Mouse (Mus musculus): ENCODE data around the gene Abcc10. TPM values are rescaled to one million over a fixed set of nuclear protein-coding genes. Genes with fewer than 3 reads are reported as not detected.
A peak's percentile ranks its signal among the peaks of the same experiment; 100 is the strongest.

Abcc10 gene
- 6.4 and 13.4 TPM in 2 replicates for polyA plus RNA-seq (2012; ENCODE audit: insufficient read depth, low replicate concordance)

GRCm38 (mm10) chr17:46327906-46328534 is at the start of gene Abcc10:
TSS of gene Abcc10 (minus strand) at chr17:46328352.
- peak; percentile 93 for TF ChIP-seq FLI1 (IDR thresholded peaks at IDR 0.05; ENCODE audit: low read length)
- no peak for TF ChIP-seq GATA1 (IDR thresholded peaks at IDR 0.05; ENCODE audit: borderline replicate concordance, low read length)
- no peaks in the 10 kb centered on the region for H3K27me3 ChIP-seq (replicated peaks)
- H3K36me3 ChIP-seq (replicated peaks; ENCODE audit: low read length) = peaks cover 18% of the 10 kb centered on the region
- H3K9me3 ChIP-seq = peaks cover 2% of the 10 kb centered on the region; the same call in 1 of the 2 replicates
- H3K4me3 ChIP-seq (replicated peaks) = peak within 1 kb of the TSS; percentile 100
- peaks cover 39% of the 10 kb centered on the region for H3K4me1 ChIP-seq

DNA sequence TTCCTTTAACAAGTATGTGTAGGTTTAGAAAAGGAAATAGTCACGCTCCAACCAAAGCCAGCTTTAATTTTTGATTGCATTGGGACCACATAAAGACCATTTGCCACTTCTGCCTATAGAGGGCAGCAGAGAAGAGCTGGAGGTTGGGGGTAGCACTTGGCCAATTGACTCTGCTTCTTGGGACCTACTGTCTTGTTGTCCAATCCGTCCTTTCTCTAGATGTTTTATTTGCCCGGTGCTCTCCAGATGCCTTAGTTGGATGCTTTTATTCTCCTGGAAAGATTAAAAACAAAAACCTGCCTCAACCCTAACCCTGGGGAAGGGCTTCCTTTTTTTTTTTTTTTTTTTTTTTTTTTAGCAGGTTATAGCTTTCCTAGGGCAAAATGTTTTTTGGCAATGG is 43.6 kb upstream of the Abcc10 start:
- Histone ChIP-seq H3K9me3 (peaks cover 10% of the 10 kb centered on the region), H3K27me3 (replicated peaks) (peaks cover 3% of the 10 kb centered on the region), H3K36me3 (replicated peaks; ENCODE audit: low read length) (no peaks in the 10 kb centered on the region), H3K4me3 (replicated peaks) (no peak overlapping the region), H3K4me1 (no peaks in the 10 kb centered on the region)
- no peak for TF ChIP-seq GATA1 (IDR thresholded peaks at IDR 0.05; ENCODE audit: borderline replicate concordance, low read length)
- no peak for TF ChIP-seq FLI1 (IDR thresholded peaks at IDR 0.05; ENCODE audit: low read length)

- TF ChIP-seq GATA1 (IDR thresholded peaks at IDR 0.05; ENCODE audit: borderline replicate concordance, low read length) = no peak
- no peak for TF ChIP-seq FLI1 (IDR thresholded peaks at IDR 0.05; ENCODE audit: low read length)
- peaks cover 2% of the 10 kb centered on the region for H3K27me3 ChIP-seq (replicated peaks)
- H3K9me3 ChIP-seq = peaks cover 55% of the 10 kb centered on the region
- H3K36me3 ChIP-seq (replicated peaks; ENCODE audit: low read length) = no peaks in the 10 kb centered on the region
- no peak overlapping the region for H3K4me3 ChIP-seq (replicated peaks)
- H3K4me1 ChIP-seq = no peaks in the 10 kb centered on the region
Observed at GRCm38 (mm10) chr17:46351026-46351700, 23.0 kb upstream of the Abcc10 start.

- no peaks in the 10 kb centered on the region for H3K36me3 ChIP-seq (replicated peaks; ENCODE audit: low read length)
- peaks cover 6% of the 10 kb centered on the region; the same call in 1 of the 2 replicates for H3K4me1 ChIP-seq
- H3K27me3 ChIP-seq (replicated peaks) = peaks cover 9% of the 10 kb centered on the region
- peaks cover 33% of the 10 kb centered on the region for H3K9me3 ChIP-seq
- TF ChIP-seq FLI1 (IDR thresholded peaks at IDR 0.05; ENCODE audit: low read length) = no peak
- no peak overlapping the region for H3K4me3 ChIP-seq (replicated peaks)
Observed at GRCm38 (mm10) chr17:46341208-46341607, 13.1 kb upstream of the Abcc10 start.

- no peak overlapping the region for H3K4me3 ChIP-seq (replicated peaks)
- TF ChIP-seq GATA1 (IDR thresholded peaks at IDR 0.05; ENCODE audit: borderline replicate concordance, low read length) (no peak), FLI1 (IDR thresholded peaks at IDR 0.05; ENCODE audit: low read length) (no peak)
- no peaks in the 10 kb centered on the region for H3K36me3 ChIP-seq (replicated peaks; ENCODE audit: low read length)
- peaks cover 4% of the 10 kb centered on the region; the same call in 1 of the 2 replicates for H3K4me1 ChIP-seq
- H3K27me3 ChIP-seq (replicated peaks) = peaks cover 10% of the 10 kb centered on the region
- H3K9me3 ChIP-seq = peaks cover 12% of the 10 kb centered on the region
Observed at GRCm38 (mm10) chr17:46336475-46336874, 8.3 kb upstream of the Abcc10 start.

DNA sequence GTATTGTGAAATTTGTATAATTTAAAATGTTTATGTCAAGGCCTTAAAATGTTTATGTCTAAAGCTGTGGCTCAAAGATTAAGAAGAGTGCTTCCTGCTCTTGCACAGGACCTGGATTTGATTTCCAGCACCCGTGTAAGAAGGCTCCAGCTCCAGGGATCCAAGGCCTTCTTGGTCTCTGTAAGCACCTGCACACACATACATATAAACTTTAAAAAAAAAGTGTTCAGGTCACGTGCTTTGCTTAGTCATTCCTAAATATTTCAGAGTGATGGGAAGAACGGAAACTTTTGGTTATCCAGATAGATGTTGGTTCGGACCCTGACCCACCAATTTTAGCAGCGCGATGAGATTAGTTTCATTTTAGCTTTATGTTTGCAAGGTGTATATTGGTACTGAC is 571 bp upstream of the Abcc10 start:
- no peak for TF ChIP-seq FLI1 (IDR thresholded peaks at IDR 0.05; ENCODE audit: low read length)
- Histone ChIP-seq H3K4me1 (peaks cover 35% of the 10 kb centered on the region), H3K9me3 (peaks cover 9% of the 10 kb centered on the region), H3K27me3 (replicated peaks) (no peaks in the 10 kb centered on the region), H3K4me3 (replicated peaks) (peak overlapping the region; percentile 38), H3K36me3 (replicated peaks; ENCODE audit: low read length) (peaks cover 11% of the 10 kb centered on the region)

GRCm38 (mm10) chr17:46327413-46327905 is 693 bp downstream of the Abcc10 start:
- no peak for TF ChIP-seq GATA1 (IDR thresholded peaks at IDR 0.05; ENCODE audit: borderline replicate concordance, low read length)
- TF ChIP-seq FLI1 (IDR thresholded peaks at IDR 0.05; ENCODE audit: low read length) = no peak
- peaks cover 41% of the 10 kb centered on the region for H3K4me1 ChIP-seq
- H3K9me3 ChIP-seq = no peaks in the 10 kb centered on the region
- peak overlapping the region; percentile 100 for H3K4me3 ChIP-seq (replicated peaks)
- peaks cover 20% of the 10 kb centered on the region for H3K36me3 ChIP-seq (replicated peaks; ENCODE audit: low read length)
- no peaks in the 10 kb centered on the region for H3K27me3 ChIP-seq (replicated peaks)

DNA sequence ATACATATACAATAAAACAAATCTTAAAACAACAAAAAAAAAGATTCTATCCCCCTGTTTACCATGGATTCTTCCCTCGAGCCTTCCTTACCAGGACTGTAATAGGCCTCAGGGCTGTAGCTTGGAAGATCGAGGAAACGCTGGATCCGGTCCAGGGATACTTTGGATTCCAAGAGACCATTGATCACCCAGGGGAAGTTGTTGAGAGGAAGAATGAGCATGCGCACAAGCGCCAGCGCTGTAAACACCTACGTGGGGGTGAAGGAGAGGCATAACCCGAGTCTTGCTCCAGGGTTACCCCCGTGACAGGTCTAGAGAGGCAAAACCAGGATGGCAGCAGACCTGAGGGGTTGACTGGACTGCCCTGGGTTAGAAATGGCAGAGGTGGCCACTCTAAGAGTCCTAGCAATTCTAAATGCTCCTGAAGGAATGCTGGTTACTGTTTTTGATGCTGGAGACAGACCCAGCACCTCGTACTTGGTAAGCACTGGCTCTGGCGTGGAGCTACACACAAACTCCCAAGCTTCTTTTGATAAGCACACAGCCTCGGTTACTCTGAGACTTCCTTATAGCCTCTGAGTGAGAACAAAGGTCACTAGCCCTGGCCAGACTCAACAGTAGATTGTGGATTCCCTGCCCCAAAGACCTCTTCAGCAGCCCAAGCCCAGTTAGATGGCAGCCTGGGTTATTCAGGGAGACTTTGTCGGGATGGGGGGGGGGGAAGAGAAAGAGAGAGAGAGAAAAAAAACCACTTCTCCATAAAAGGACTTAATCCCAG is 5.9 kb downstream of the Abcc10 start:
- no peak for TF ChIP-seq FLI1 (IDR thresholded peaks at IDR 0.05; ENCODE audit: low read length)
- no peaks in the 10 kb centered on the region for H3K27me3 ChIP-seq (replicated peaks)
- H3K36me3 ChIP-seq (replicated peaks; ENCODE audit: low read length) = peaks cover 34% of the 10 kb centered on the region
- peaks cover 4% of the 10 kb centered on the region; the same call in 1 of the 2 replicates for H3K9me3 ChIP-seq
- H3K4me1 ChIP-seq = peaks cover 32% of the 10 kb centered on the region
- H3K4me3 ChIP-seq (replicated peaks) = no peak overlapping the region

DNA sequence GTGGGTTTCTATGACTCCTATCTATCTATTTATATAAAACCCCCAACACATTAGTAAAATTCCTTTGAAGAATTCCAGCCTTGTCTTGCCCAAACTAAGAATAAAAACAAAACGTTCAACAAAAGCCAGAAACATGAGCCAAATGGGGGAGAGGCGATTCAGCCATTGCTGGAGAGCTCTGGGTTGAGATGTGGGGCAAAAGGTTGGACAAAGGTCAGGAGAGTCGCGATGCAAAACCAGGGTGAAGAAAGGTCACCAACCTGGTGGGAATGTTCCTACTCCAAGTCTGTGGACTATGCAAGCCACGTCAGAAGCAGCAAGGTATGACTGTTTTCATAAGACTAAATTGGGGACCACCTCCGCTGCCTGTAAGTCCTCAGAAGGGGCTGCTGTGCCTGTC is 7.7 kb downstream of the Abcc10 start:
- H3K4me1 ChIP-seq = peaks cover 22% of the 10 kb centered on the region; the same call in 1 of the 2 replicates
- H3K36me3 ChIP-seq (replicated peaks; ENCODE audit: low read length) = peaks cover 35% of the 10 kb centered on the region
- H3K4me3 ChIP-seq (replicated peaks) = no peak overlapping the region
- H3K27me3 ChIP-seq (replicated peaks) = no peaks in the 10 kb centered on the region
- peaks cover 4% of the 10 kb centered on the region; the same call in 1 of the 2 replicates for H3K9me3 ChIP-seq
- no peak for TF ChIP-seq GATA1 (IDR thresholded peaks at IDR 0.05; ENCODE audit: borderline replicate concordance, low read length)

DNA sequence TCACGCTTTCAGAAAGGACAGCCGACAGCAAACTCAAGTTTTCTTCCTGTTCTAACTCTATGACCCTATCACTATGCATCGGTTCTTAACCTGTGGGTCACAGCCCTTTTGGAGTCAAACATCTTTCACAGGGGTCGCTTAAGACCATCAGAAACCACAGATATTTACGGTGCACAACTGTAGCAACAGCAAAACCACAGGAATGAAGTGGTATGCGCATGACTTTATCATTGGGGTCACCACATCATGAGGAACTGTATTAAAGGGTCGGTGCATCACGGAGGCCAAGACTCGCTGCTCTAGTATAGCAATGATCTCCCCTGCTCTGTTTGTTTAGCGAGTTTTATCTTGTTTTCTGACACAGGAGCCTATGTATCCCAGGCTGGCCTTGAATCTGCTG is 12.3 kb downstream of the Abcc10 start:
- H3K36me3 ChIP-seq (replicated peaks; ENCODE audit: low read length) = peaks cover 35% of the 10 kb centered on the region
- TF ChIP-seq FLI1 (IDR thresholded peaks at IDR 0.05; ENCODE audit: low read length) = no peak
- no peak for TF ChIP-seq GATA1 (IDR thresholded peaks at IDR 0.05; ENCODE audit: borderline replicate concordance, low read length)
- no peak overlapping the region for H3K4me3 ChIP-seq (replicated peaks)
- H3K27me3 ChIP-seq (replicated peaks) = no peaks in the 10 kb centered on the region
- H3K4me1 ChIP-seq = 0 out of 2 replicates have a peak, but pooled peaks cover 2% of the 10 kb centered on the region
- H3K9me3 ChIP-seq = no peaks in the 10 kb centered on the region

All from megakaryocyte, embryonic 14.5 days (primary cell).